Mouse (Mus musculus): ENCODE results near the gene Naglu. TPM values are rescaled to one million over a fixed set of nuclear protein-coding genes. Genes with fewer than 3 reads are reported as not detected.

The Naglu gene
- total RNA-seq, 2 experiments from 2014 or later, result 36.3 to 47.0 TPM

- DNase-seq, result peak in 1 of 2 experiments; percentile 51
These were observed 12.9 kb upstream of the Naglu start for GRCm38 (mm10) chr11:101056885-101057284.

- peak; percentile 86 to 89 for DNase-seq
These were observed 12.0 kb upstream of the Naglu start for GRCm38 (mm10) chr11:101057860-101058259.

GRCm38 (mm10) chr11:101058726-101059125 lies 11.1 kb upstream of the Naglu start:
- DNase-seq, result no peak

GRCm38 (mm10) chr11:101059473-101059872 lies 10.3 kb upstream of the Naglu start:
- DNase-seq, result no peak

- peak; percentile 83 to 89 for DNase-seq
These were observed 9.7 kb upstream of the Naglu start for GRCm38 (mm10) chr11:101060126-101060525.

GRCm38 (mm10) chr11:101061049-101061448 lies 8.8 kb upstream of the Naglu start:
- no peak for DNase-seq

- DNase-seq, result peak; percentile 51 to 70
These were observed 7.5 kb upstream of the Naglu start for GRCm38 (mm10) chr11:101062165-101062884.

- no peak for DNase-seq
These were observed 6.7 kb upstream of the Naglu start for GRCm38 (mm10) chr11:101062971-101063675.

- DNase-seq, result peak; percentile 54 to 72
These were observed 6.0 kb upstream of the Naglu start for GRCm38 (mm10) chr11:101063676-101064327.

- DNase-seq, result no peak
These were observed 5.3 kb upstream of the Naglu start for GRCm38 (mm10) chr11:101064462-101064861.

GRCm38 (mm10) chr11:101065002-101065401 lies 4.8 kb upstream of the Naglu start:
- DNase-seq, result peak; percentile 46 to 55

- DNase-seq, result peak; percentile 85 to 91
These were observed 3.0 kb upstream of the Naglu start for GRCm38 (mm10) chr11:101066549-101067412.

- no peak for DNase-seq
These were observed 346 bp downstream of the Naglu start for GRCm38 (mm10) chr11:101070189-101070527.

- DNase-seq, result no peak
These were observed 1.2 kb downstream of the Naglu start for GRCm38 (mm10) chr11:101070987-101071386.

GRCm38 (mm10) chr11:101071810-101072428 lies 2.1 kb downstream of the Naglu start:
- DNase-seq, result no peak

GRCm38 (mm10) chr11:101078121-101078520 lies 8.3 kb downstream of the Naglu start, which contains the start of gene Hsd17b1:
Gene Hsd17b1, plus strand, starts transcription at chr11:101078411.
- DNase-seq, result peak; percentile 48 to 59

- DNase-seq, result no peak
These were observed 9.9 kb downstream of the Naglu start for GRCm38 (mm10) chr11:101079746-101080145.

- no peak for DNase-seq
These were observed 10.6 kb downstream of the Naglu start for GRCm38 (mm10) chr11:101080421-101080820.

- no peak for DNase-seq
These were observed 11.8 kb downstream of the Naglu start for GRCm38 (mm10) chr11:101081659-101082058.

GRCm38 (mm10) chr11:101082208-101083082 lies 12.6 kb downstream of the Naglu start, which contains the start of gene Coasy:
Gene Coasy, plus strand, starts transcription at chr11:101082565.
- DNase-seq, result peak; percentile 87 to 89
